Mouse (Mus musculus) C2C12 (cell line): Measurements from ENCODE around the gene Nlrp6.

ENCODE experiments used
- CEBPB ChIP-seq: IDR thresholded peaks from one replicate; pipeline ENCODE4 v1.6.1; 2011; ENCODE audit warnings: low read depth, mild to moderate bottlenecking, control low read depth, moderate library complexity
- CTCF ChIP-seq: IDR thresholded peaks from one replicate; pipeline ENCODE4 v1.5.1; 2011; ENCODE audit not compliant: control insufficient read depth, insufficient read depth, insufficient read length

DNA sequence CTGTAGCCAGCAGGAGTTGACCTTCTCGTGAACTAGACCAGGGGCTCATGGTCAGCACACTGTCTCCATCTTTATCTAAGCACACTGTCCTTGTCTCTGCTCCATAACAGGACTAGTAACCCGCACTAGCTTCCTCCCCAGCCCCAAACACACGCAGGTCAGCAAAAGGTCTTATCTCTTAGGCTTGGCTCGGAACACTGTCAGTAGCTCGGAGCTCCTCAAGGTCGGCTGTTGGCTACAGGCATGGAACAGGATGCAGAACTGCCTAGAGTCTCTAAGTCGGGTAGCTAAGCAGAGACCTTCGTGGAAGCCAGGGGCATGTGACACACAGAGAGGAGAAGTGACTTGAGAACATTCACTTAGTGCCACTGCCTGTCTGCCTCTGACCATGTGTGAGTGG lies 27.5 kb downstream of the Nlrp6 start:
- TF ChIP-seq CTCF (no peak), CEBPB (no peak)
